Mouse (Mus musculus) heart, postnatal 36 days (tissue): Measurements from ENCODE around the gene Pkd1. TPM values are rescaled to one million over a fixed set of nuclear protein-coding genes. Genes with fewer than 3 reads are reported as not detected.

Source experiments
- DNase-seq, 2 experiments: peaks; one replicate each; pipeline ENCODE4 v3.0.0; 2021 to 2022
- intact Hi-C: fragments of 180-260 bp; cut with DNase I; formaldehyde crosslinking; loops from one replicate; pipeline ENCODE4 v1.15.1; 2025
- total RNA-seq, 2 experiments: library from RNA; stranded (reverse); gene quantifications; 2 replicates each; pipeline ENCODE4 v1.2.3; 2021

Pkd1 gene
- total RNA-seq, result 10 to 100 TPM; 45.4 to 45.6 TPM

GRCm38 (mm10) chr17:24549618-24550415, at the start of gene Pkd1:
Gene Pkd1, plus strand, starts transcription at chr17:24549834.
- intact Hi-C loops, result no loop called here
- DNase-seq, result peak; percentile 99 to 100

DNA sequence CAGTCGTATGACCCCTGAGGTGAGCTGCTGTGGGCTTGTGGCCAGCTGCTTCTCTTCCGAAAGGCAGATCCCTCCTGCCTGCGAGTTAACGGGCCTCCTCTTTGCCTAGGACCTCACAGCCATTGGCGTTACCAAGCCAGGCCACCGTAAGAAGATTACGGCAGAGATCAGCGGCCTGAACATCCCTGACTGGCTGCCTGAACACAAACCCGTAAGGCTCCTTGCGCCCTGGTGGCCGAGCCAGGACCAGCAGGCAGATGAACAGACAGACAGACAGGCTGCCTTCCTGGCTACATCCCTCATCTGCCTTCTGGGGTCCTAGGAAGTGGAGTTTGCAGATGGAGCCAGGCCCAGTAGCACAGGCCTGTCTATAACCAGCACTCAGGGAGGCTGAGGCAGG, 47.4 kb upstream of the Pkd1 start:
- DNase-seq, result no peak
- intact Hi-C loops, result no loop called here

DNA sequence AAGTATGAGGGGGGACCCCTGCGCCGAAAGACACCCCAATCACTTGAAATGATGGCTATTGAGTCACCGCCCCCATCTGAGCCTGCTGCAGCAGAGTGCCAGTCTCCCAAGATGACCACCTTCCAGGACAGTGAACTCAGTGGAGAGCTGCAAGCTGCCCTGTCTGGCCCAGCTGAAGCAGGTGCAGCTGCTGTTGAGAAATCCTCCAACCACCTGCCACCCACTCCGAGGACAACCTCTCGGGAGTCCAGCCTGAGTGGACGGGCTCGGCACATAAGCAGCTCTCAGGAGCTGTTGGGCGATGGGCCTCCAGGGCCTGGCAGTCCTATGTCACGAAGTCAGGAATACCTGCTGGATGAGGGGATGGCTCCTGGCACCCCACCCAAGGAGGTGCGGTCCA, 45.5 kb upstream of the Pkd1 start:
- no peak for DNase-seq
- intact Hi-C loops, result no loop called here

- intact Hi-C loops, result no loop called here
- DNase-seq, result no peak
Observed at GRCm38 (mm10) chr17:24505286-24505955, 44.2 kb upstream of the Pkd1 start.

DNA sequence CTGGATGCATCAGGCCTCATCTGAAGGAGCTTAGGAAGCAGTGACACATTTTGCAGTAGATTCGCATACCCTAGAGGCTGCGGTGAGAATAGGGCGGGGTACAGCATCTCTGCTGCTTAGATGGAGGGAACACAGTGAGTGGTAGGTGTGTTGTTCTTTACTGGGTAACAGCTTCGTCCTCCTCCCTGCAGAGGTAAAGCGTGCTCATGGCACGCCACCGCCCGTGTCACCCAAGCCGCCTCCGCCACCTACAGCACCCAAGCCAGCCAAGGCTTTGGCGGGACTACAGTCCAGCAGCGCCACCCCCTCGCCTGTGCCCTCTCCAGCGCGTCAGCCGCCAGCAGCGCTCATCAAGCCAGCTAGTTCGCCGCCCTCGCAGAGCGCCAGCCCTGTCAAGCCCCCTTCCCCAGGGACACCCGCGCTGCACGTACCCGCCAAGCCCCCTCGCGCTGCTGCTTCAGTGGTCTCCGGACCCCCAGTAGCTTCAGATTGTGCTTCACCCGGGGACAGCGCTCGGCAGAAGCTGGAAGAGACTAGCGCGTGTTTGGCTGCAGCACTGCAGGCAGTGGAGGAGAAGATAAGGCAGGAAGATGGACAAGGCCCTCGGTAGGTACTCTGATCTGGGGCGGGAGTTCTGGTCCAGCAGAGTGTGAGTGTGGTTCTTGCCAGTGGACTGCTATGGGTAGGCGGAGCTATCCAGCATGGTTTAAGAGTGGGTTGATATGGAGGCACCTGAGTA, 43.1 kb upstream of the Pkd1 start:
- DNase-seq, result peak; percentile 24 to 28
- intact Hi-C loops, result no loop called here

GRCm38 (mm10) chr17:24507129-24507664, 42.4 kb upstream of the Pkd1 start:
- intact Hi-C loops, result no loop called here
- no peak for DNase-seq

- intact Hi-C loops, result no loop called here
- no peak for DNase-seq
Observed at GRCm38 (mm10) chr17:24507806-24508460, 41.7 kb upstream of the Pkd1 start.

DNA sequence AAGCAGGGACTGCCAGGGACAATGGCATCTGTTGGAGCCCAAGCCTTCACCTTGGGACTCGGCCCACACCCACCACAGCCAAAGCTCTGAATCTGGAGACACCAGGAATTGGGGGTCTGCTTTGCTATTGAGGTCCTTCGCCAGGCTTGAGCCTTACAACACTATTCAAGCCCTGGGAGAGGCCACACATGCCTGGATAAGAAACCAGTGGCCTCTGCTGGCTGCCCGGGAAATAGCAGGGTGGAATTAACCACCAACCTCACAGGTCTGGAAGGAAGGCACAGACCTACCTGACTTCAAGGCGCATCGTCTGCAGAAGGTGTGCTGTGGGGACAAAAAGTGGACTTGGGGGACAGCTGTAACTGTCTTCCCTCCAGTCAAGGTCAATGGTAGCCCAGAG, 36.0 kb upstream of the Pkd1 start:
- intact Hi-C loops, result loop anchor here (2.0 kb wide), 1 partner anchor 19 kb away; no protein-coding TSS in a partner anchor
- peak; percentile 53 to 63 for DNase-seq

DNA sequence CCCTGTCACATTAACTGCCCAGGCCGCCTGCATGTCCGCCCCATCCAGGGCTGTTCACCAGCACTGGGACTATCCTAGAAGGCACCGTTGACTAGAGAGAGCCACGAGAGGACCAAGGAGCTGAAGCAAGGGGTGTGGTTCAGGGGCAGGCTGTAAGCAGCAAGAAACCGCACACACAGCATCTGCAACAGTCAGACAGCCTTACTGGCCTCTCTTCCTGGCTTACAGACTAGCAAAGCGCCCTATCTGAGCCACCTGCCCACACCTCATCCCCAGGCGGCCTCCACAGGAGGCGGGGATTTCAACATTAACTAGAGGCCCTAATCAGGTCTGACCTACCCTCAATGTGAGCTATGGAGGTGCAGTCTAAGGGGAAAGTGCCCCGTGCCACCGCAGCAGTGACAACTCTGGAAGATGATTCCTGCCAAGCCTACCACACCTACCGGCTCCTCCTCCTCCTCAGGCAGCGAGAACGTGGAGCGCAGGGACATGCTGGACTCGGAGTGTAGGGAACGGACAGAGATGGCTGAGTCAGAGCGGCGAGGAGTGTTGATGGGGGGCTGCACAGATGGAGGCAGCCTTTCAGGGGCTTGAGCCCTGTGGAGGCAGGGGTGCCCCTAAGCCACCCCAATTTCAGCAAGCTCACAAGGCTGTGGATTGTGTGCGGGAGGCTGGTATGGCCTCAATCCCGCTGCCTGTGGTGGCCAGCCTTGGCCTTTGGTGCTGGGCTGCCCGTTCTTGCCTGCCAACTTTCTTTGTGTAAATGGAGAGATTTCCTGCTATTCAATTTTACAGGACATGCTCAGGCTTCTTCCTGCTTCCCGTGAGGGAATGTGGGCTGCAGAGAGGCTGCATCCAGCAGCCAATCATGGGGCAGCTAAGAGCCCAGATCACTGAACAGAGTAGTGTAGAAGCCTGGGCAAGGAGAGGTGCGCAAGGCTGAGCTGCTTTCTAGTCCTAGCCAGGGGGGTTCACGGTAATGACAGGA, 35.1 kb upstream of the Pkd1 start:
- intact Hi-C loops, result no loop called here
- DNase-seq, result peak in 1 of 2 experiments; percentile 15

DNA sequence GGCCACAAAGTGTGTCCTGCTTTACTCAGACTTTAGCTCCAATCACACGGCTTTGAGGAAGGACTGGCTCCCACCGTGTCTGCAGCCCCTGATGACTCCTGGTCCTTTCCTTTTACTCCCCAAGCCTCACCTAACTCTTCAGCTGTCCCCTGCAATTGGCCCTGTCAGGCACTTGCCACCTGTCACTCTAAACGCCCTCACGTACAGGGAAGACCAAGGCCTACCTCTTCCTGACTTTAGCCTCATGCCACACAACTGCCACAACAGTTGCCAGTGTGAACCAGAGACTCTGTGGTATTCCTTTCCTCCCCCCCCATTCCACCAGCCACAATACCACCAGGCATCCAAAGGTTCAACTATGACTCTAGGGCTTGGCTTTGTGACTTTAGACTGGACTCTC, 29.2 kb upstream of the Pkd1 start:
- DNase-seq, result no peak
- intact Hi-C loops, result no loop called here

GRCm38 (mm10) chr17:24524734-24525133, 24.9 kb upstream of the Pkd1 start:
- no peak for DNase-seq
- intact Hi-C loops, result no loop called here

DNA sequence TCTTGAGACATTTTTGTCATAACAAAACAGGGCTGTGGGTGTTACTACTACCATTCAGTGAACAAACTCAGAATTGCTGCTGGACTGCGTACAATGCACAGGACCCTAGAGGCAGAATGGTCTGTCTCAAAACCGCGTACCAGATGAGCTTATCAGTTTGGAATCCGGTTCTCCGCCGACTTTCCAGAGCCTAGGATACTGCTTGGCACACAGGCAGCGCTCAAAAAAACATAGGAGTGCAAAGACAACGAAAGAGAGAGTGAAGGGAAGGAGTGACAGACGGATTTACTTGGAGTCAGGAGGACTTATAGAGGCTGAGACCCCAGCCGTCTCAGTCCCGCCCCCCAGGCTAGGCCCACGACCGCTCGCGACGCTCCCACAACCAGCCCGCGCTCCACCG, 22.3 kb upstream of the Pkd1 start:
- DNase-seq, result no peak
- intact Hi-C loops, result no loop called here

DNA sequence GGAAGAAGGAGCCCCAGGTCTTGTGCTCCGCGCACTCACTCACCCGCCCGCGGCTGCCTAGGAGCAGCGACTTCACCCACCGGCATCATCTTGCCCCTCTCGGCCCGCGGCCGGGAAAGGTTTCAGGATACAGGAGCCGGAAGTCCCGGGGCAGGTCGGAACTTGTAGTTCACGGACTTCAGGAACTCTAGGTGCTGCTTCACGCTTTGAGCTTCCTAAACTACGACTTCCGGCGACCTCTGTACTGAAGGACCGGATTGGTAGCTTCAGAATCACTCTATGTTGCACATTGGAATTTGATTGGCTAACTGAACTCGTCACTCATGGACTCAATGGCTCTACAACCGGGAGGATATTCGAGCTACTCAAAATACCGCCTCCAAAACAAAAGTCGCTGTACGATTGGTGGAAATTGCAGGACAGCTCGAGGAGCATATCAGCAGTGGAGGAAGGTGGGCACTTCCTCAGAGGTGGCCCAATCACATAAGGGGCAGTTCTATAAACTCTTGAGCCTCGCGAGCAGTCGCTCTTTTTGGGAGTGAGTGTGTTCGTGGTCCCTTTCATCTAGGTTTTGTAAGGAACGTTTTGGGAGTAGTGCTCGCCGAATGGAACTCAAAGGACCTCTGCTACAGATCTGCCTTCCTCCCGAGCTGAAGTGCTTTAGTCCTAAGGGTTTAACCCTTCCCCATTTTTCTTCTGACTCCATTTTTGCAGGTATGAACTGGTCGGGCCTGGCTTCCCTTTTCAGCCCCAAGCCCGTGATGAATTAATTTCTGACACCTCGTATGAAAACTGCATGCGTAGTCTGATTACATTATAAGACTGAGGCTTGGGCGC, 21.7 kb upstream of the Pkd1 start, which contains the start of gene Traf7:
Traf7 (minus strand) TSS at position 216 of the 837 bp plus-strand sequence.
- peak; percentile 87 to 88 for DNase-seq
- intact Hi-C loops, result no loop called here

- no peak for DNase-seq
- intact Hi-C loops, result no loop called here
Observed at GRCm38 (mm10) chr17:24528560-24528918, 21.1 kb upstream of the Pkd1 start.

DNA sequence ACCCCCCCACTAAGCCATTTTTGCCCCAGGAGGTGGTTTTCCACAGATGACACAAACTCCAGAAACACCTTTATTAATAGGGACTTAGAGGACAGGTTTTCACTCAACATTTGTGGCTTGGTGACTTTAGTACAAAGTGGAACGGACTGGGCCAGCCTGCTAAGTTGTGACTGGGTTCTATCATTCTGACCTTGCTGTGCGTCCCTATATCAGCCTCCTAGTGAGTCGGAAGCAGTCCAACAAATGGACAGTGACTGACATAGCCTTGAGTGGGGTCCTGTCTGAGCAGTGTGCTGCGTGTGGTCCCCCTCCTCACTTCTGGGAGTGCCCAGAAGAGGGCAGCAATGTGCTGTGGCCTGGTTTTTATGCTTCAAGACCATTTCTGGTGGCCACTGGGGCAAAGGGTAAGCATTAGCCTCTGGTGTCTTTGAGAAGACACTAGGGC, 20.6 kb upstream of the Pkd1 start:
- DNase-seq, result peak; percentile 49 to 65
- intact Hi-C loops, result no loop called here

- intact Hi-C loops, result no loop called here
- DNase-seq, result no peak
Observed at GRCm38 (mm10) chr17:24529883-24530282, 19.8 kb upstream of the Pkd1 start.

- intact Hi-C loops, result no loop called here
- no peak for DNase-seq
Observed at GRCm38 (mm10) chr17:24530361-24531050, 19.1 kb upstream of the Pkd1 start.

DNA sequence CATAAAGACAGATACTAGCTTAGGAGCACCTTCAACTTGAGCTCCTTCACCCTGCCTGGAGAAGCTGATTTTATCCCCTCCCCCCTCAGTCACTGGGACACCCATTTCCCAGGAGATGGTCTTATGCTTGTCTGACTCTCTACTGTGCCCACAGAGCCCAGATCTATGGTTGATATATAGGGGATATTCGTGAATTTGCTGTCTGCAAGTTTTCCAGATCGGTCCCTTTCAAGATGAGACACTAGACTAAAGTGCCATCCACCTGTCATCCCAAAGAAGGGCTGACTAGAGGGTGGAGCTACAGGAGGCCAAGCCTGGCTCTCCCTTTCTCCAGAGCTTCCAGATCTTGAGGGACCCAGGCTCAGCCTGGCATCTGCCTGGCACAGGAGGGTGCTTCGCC, 18.6 kb upstream of the Pkd1 start:
- intact Hi-C loops, result no loop called here
- no peak for DNase-seq
